Mouse (Mus musculus): ENCODE measurements around the gene Gm42906.

The Gm42906 gene

GRCm38 (mm10) chr5:151428113-151428756 is at the start of gene Gm42906:
Gene Gm42906, minus strand, starts transcription at chr5:151428163.
- DNase-seq (ENCODE audit: low spot score in 2 of 2), result no peak

GRCm38 (mm10) chr5:151445695-151446094 is 17.7 kb upstream of the Gm42906 start:
- DNase-seq (ENCODE audit: low spot score in 2 of 2), result no peak

GRCm38 (mm10) chr5:151435106-151435505 is 7.1 kb upstream of the Gm42906 start:
- no peak for DNase-seq (ENCODE audit: low spot score in 2 of 2)

- DNase-seq (ENCODE audit: low spot score in 2 of 2), result no peak
Measured at GRCm38 (mm10) chr5:151426466-151426865, 1.5 kb downstream of the Gm42906 start.

GRCm38 (mm10) chr5:151422692-151423091 is 5.3 kb downstream of the Gm42906 start:
- DNase-seq (ENCODE audit: low spot score in 2 of 2), result no peak

GRCm38 (mm10) chr5:151421859-151422258 is 6.1 kb downstream of the Gm42906 start:
- no peak for DNase-seq (ENCODE audit: low spot score in 2 of 2)

- no peak for DNase-seq (ENCODE audit: low spot score in 2 of 2)
Measured at GRCm38 (mm10) chr5:151418551-151418950, 9.4 kb downstream of the Gm42906 start.

- no peak for DNase-seq (ENCODE audit: low spot score in 2 of 2)
Measured at GRCm38 (mm10) chr5:151417421-151418038, 10.4 kb downstream of the Gm42906 start.

- DNase-seq (ENCODE audit: low spot score in 2 of 2), result no peak
Measured at GRCm38 (mm10) chr5:151416988-151417387, 11.0 kb downstream of the Gm42906 start.

- no peak for DNase-seq (ENCODE audit: low spot score in 2 of 2)
Measured at GRCm38 (mm10) chr5:151413617-151414016, 14.3 kb downstream of the Gm42906 start.

GRCm38 (mm10) chr5:151412666-151413463 is 15.1 kb downstream of the Gm42906 start:
- no peak for DNase-seq (ENCODE audit: low spot score in 2 of 2)

GRCm38 (mm10) chr5:151410006-151410405 is 18.0 kb downstream of the Gm42906 start:
- no peak for DNase-seq (ENCODE audit: low spot score in 2 of 2)

- no peak for DNase-seq (ENCODE audit: low spot score in 2 of 2)
Measured at GRCm38 (mm10) chr5:151409282-151409681, 18.7 kb downstream of the Gm42906 start.

- DNase-seq (ENCODE audit: low spot score in 2 of 2), result no peak
Measured at GRCm38 (mm10) chr5:151408124-151408900, 19.7 kb downstream of the Gm42906 start.

GRCm38 (mm10) chr5:151407493-151407892 is 20.5 kb downstream of the Gm42906 start:
- DNase-seq (ENCODE audit: low spot score in 2 of 2), result no peak

GRCm38 (mm10) chr5:151406276-151406675 is 21.7 kb downstream of the Gm42906 start:
- no peak for DNase-seq (ENCODE audit: low spot score in 2 of 2)

GRCm38 (mm10) chr5:151405314-151405903 is 22.6 kb downstream of the Gm42906 start:
- DNase-seq (ENCODE audit: low spot score in 2 of 2), result no peak

- DNase-seq (ENCODE audit: low spot score in 2 of 2), result no peak
Measured at GRCm38 (mm10) chr5:151403586-151403985, 24.4 kb downstream of the Gm42906 start.

- DNase-seq (ENCODE audit: low spot score in 2 of 2), result no peak
Measured at GRCm38 (mm10) chr5:151400557-151400944, 27.4 kb downstream of the Gm42906 start.

GRCm38 (mm10) chr5:151399918-151400556 is 27.9 kb downstream of the Gm42906 start:
- DNase-seq (ENCODE audit: low spot score in 2 of 2), result no peak

GRCm38 (mm10) chr5:151396119-151396518 is 31.8 kb downstream of the Gm42906 start:
- no peak for DNase-seq (ENCODE audit: low spot score in 2 of 2)

All from spleen, postnatal 4 days (tissue).